Mouse (Mus musculus): ENCODE results near the gene Cacna1d. TPM values are rescaled to one million over a fixed set of nuclear protein-coding genes. Genes with fewer than 3 reads are reported as not detected.

Gene Cacna1d
- total RNA-seq, 2 experiments from 2014 or later, result 51.9 to 52.2 TPM

DNA sequence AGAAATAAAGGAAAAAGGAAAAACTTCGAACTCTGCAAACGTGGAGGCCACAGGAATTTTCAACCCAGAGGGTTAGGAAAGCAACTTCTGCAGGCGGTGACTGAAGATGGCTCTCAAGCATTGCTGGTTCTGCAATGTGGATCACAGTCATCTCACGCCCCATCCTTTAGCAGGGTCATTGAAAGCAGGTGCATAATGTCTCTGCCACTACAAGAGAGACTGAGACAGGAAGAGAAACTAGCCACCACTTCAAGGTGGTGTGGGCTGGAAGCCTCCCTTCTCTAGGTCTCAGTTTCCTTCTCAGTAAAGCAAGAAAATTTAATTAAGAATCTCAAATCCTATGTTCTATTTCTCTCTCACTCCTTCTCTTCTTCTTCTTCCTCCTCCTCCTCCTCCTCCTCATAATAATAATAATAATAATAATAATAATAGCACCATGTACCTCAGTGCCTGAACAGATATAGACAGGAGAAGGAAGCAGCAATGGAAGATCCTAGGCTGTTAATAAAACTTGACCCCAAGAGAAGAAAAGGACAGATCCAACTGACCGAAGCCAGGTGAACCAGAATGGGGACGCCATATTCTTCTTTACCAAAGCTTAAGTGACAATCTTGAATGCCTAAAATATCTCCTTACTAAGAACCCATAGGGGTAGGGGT lies 305.5 kb downstream of the Cacna1d start:
- Histone ChIP-seq H3K27ac (no peak overlapping the region), H3K4me3 (no peak overlapping the region)
- TF ChIP-seq CTCF (conservative IDR thresholded peaks at IDR 0.05), result no peak
- peak in 1 of 2 experiments; percentile 1 for DNase-seq (ENCODE audit: low spot score in 2 of 2)

DNA sequence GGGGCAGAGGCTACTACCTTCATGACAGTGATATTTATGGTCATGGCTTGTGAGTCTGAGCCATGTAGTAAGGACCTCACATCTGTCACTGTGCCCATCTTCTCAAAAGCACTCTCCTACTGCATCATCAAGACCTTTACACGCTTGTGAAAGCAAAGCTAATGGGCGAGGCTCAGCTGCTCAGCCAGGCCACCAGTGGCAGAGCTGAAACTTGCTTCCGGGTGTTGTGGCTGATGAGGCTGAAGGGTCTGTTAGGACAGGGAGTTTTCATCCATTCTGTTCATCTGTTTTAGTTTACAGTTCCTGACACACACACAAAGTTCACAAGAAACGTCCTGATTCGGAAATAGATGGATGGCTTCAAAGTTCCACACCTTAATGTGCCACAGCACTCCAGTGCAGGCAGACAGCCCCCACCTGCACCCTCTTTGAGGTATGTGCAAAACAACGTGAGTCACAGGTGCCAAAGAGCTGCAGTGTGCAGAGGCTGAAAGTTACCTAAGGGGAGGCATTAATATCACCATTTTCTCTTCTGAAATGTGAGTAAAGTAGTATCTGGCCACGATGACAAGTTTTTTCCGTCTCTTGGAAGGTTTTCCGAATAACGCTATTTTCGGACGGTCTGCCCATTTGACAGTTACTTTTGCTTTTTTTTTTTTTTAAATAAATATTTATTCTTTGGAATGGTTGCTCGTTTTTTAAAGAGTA lies 306.7 kb downstream of the Cacna1d start:
- no peak for DNase-seq (ENCODE audit: low spot score in 2 of 2)
- no peak overlapping the region for H3K4me3 ChIP-seq
- TF ChIP-seq CTCF (conservative IDR thresholded peaks at IDR 0.05), result no peak

DNA sequence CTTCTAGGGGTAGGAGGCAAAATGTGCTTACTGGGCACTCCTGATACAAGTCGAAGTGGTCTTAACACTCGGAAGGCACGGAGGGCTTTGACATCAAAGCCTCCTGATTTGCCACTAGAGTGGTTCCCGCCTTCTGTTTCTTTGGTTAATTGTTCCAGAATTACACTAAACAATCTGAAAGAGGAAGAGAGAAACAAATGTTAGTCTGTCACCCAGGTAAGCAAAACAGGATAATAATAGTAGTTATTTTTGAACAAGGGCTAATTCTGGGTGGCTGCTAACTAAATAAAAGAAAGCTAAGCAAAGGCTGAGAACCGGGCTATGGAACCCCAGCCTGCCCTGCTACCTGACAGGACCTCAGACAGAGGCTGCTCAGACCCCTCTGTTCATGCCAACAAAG lies 307.2 kb downstream of the Cacna1d start:
- no peak for DNase-seq (ENCODE audit: low spot score in 2 of 2)
- TF ChIP-seq CTCF (conservative IDR thresholded peaks at IDR 0.05), result no peak

More for the DNA sequence above, 306.7 kb downstream of the Cacna1d start:
- H3K27ac ChIP-seq, result no peak overlapping the region

DNA sequence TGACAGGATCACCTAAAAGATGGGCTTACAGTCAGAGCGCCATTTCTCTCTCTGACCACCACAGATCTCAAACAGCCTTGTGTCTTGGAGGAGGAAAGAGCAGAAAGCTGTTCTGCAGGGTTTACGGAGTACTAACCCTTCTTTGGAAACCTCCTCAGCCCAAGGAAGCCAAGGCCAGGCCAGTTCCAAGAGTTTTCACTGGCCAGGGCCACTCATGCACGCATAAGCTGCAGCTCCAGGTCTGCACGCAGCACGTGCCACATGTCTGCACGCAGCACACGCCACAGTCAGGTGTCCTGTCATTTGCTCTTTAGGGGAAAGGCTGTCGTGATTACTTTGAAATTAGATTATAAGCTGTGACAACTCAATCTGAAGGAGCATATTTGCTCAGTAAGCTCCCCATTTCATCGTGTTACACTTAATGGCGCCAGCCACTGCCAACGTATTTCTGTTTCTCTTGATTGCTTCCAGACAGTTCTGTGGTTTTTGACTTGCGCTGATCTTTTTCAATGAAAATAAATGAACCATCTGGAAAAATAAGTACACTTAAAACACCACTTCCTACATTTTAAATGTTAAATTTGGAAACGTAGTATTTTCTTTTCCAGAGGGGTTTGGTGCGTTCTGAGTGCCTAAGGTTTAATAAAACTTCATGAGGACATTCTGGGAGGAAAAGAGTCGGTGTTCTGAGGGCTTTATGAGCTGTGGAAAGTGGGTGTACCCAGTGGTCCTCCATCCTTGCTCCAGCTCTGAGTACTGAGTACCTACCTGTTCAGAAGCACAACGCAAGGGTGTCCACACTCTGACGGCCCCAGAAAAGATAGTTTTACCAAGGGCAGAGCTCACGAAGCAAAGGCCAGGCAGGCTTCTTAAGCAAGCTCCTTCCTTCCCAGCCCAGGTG lies 308.4 kb downstream of the Cacna1d start:
- TF ChIP-seq CTCF (conservative IDR thresholded peaks at IDR 0.05), result no peak
- DNase-seq (ENCODE audit: low spot score in 2 of 2), result no peak
- Histone ChIP-seq H3K27ac (no peak overlapping the region), H3K4me3 (no peak overlapping the region)

More for the DNA sequence above, 307.2 kb downstream of the Cacna1d start:
- Histone ChIP-seq H3K4me3 (no peak overlapping the region), H3K27ac (no peak overlapping the region)

DNA sequence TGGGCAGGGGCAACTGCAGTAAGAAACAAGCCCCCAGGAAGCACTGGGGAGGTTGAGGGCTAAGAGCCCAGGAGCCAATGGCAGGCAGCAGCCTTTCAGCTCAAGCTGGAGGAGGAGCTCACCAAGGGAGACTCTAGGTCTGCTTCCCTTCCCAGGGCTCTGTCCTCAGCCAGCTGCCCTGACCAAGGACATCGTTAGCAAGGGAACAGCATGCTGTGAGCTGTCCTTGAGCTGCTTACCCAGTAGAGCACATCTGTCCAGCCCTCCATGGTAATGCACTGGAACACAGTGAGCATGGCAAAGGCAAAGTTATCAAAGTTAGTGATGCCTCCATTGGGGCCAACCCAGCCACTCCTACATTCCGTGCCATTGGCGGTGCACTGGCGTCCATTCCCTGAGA lies 312.9 kb downstream of the Cacna1d start:
- no peak for TF ChIP-seq CTCF (conservative IDR thresholded peaks at IDR 0.05)
- H3K27ac ChIP-seq, result no peak overlapping the region
- no peak for DNase-seq (ENCODE audit: low spot score in 2 of 2)
- no peak overlapping the region for H3K4me3 ChIP-seq

DNA sequence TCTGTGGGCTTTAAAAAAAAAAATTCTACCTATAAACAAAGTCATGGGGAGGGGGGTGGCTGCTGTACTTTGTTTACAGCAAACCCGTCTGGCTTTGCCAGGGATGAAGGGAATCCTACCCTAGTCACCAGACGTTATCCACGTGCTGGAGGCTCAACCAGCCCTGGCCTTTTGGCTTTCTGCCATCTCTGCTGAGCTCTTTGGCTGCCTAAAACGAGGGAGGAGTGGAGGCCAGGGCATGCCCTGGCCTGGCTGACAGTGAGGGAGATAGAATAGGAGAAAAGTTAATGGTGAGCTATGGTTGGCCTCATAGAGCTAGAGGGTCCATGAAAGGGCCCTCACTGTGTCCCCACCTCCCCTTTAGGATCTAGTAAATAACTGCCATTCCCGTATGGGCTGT lies 313.4 kb downstream of the Cacna1d start:
- no peak for TF ChIP-seq CTCF (conservative IDR thresholded peaks at IDR 0.05)
- DNase-seq (ENCODE audit: low spot score in 2 of 2), result no peak
- H3K4me3 ChIP-seq, result no peak overlapping the region
- H3K27ac ChIP-seq, result no peak overlapping the region

DNA sequence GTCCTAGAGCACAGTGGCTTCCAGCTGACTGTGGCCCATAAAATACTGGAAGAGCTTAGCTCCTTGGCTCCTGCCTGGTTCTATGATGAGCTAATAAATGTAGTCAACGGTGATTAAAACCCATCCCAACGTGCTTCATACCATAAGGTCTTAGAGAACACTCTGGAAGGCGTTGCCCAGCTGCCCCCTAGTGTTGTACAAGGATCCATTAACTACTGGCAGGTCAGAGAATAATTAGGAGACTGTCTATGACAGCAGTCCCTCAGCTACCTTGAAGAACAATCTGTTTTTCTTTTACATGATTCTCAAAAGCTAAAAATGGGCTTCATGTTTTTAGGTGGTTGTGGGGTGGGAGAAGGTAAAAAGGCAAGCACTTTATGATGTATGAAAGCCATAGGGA lies 315.9 kb downstream of the Cacna1d start:
- Histone ChIP-seq H3K4me3 (no peak overlapping the region), H3K27ac (no peak overlapping the region)
- 0 out of 2 replicates have a peak, but pooled peaks have one; percentile 29 for TF ChIP-seq CTCF (conservative IDR thresholded peaks at IDR 0.05)
- no peak for DNase-seq (ENCODE audit: low spot score in 2 of 2)

DNA sequence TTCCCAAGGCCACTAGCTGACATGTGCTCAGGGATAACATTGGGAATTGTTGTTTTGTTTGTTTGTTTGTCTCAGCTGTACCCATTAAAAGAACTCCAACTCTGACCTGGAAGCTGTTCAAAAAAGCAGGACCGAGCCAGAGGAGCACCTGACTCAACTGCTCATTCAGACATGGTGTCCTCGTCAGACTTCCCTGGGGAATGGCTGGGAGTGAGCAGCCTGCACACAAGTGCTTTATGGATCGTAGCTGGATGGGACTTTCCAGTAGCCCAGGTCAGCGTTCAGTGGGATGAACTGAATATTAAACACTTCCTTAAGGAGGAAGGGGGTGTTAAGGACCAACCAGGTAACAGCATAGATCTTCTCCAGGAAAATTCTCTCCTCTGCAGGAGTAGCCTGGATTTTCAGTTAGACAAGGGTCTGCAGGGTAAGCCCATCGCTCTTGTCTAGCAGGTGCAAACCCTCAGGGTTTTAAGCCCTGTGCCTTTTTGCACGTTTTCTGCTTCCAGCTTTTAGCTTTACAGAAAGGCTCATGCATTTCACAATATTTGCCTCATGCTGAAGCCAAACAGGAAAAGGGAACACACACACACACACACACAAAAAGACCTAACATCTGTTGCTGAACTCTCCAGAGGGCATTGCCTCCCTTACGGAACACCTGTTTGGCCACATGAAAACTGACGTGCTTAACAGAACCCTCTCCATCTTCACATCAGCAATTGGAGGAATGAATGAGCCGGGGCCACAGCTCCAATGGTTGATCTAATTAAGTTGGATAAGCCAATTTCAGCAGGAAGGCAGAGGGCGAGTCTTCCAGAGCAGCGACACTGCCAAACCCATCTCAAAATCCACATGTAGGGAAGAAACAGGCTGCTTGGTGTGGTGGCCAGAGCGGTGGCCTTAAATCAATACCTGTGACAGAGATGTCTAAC lies 318.2 kb downstream of the Cacna1d start:
- no peak for DNase-seq (ENCODE audit: low spot score in 2 of 2)
- Histone ChIP-seq H3K4me3 (no peak overlapping the region), H3K27ac (peak overlapping the region; percentile 24; the same call in 1 of the 2 replicates)
- no peak for TF ChIP-seq CTCF (conservative IDR thresholded peaks at IDR 0.05)

DNA sequence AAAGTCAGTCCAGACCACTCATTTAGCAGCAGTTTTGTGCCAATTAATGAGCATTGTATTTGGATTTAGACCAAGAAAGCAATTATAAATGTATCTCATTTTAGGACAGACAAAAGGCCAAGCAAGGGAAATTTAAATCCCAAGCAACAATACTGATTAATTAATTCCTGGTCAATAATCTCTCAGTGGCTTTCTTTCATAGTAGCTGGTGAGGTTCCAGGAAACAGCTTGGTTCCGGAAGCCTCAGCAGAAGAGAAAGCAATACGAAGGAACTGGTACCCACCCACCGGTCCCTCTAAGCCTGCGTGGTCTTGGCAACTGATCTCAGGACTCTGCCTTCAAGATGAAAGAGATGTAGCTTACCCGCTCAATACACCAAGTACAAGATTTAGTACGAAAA lies 319.7 kb downstream of the Cacna1d start:
- H3K4me3 ChIP-seq, result no peak overlapping the region
- DNase-seq (ENCODE audit: low spot score in 2 of 2), result no peak
- no peak overlapping the region; the same call in 1 of the 2 replicates for H3K27ac ChIP-seq
- TF ChIP-seq CTCF (conservative IDR thresholded peaks at IDR 0.05), result no peak

DNA sequence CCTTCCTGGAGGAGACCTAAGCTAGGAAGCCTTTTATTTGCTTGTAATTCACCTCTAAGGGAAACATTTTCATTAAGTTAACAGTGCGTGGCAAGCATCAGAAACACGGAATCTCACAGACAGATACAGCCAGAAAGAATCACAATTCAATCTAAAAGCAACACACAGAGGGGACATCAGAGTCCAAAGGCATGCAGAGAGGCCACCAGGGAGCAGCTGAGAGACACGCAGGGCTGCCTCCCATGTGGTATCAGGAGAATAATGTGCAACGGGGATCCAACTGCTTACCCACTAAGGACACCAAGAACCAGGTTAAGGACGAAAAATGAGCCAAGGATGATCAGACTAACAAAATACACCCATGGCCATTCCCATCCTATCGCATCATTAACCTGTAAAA lies 320.2 kb downstream of the Cacna1d start:
- DNase-seq (ENCODE audit: low spot score in 2 of 2), result no peak
- Histone ChIP-seq H3K27ac (no peak overlapping the region), H3K4me3 (no peak overlapping the region)
- peak; percentile 53 for TF ChIP-seq CTCF (conservative IDR thresholded peaks at IDR 0.05)

DNA sequence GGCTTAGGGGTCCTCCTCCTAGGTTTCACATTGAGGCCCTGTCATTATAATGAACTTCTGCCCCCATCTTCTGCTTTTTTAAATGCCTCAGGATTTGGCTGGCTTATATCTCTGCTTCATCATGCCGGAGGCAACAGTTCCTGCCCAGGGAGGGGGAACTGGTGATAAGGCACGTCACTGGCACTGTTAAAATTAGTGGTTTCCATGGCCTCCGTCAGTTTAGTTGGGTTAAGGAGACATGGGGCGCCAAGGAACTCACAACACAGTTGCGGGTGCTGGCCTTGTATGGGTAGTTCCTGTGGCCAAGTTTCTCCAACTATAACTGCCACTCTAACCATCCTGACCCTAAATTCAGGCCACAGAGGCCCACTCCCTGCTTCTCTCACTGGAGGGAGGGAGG lies 321.8 kb downstream of the Cacna1d start:
- Histone ChIP-seq H3K27ac (no peak overlapping the region), H3K4me3 (no peak overlapping the region)
- TF ChIP-seq CTCF (conservative IDR thresholded peaks at IDR 0.05), result no peak
- DNase-seq (ENCODE audit: low spot score in 2 of 2), result no peak

DNA sequence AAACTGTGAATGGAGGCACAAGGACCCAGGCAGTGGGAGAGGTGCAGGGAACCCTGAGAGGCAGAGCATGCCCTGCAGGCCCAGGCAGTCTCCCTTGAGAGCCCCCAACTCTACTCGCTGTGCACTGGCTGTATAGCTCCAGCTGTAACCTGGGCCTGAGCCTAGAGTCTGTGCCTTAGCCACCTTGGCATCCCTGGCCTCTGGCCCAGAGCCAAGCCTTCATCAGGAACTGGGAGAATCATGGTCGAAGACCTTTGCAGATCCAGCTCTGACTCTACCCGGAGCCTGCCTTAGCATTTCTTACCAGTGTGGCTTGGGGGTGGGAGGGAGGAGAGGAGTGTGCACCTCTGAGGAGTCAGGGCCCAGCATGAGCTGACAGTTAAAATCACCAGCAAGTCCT lies 322.4 kb downstream of the Cacna1d start:
- no peak overlapping the region for H3K27ac ChIP-seq
- TF ChIP-seq CTCF (conservative IDR thresholded peaks at IDR 0.05), result no peak
- H3K4me3 ChIP-seq, result no peak overlapping the region
- DNase-seq (ENCODE audit: low spot score in 2 of 2), result no peak

Data from layer of hippocampus, adult 2 months (tissue).